Mouse (Mus musculus) stomach, embryonic 16.5 days (tissue): Measurements from ENCODE around the gene Acer2. TPM values are rescaled to one million over a fixed set of nuclear protein-coding genes. Genes with fewer than 3 reads are reported as not detected.

Experiments used
- ATAC-seq: fragments of 200-750 bp; cut with Nextera tagmentation; 2 replicates; pipeline ENCODE4 v1.8.0; 2017; ENCODE audit warnings: moderate number of reproducible peaks, moderate TSS enrichment; ENCODE audit not compliant: insufficient read depth, low FRiP score
- H3K27ac ChIP-seq: fragments of 300-500 bp; sonication (generic); 2 replicates; pipeline ENCODE4 v1.5.1; 2014; ENCODE audit warnings: low read length
- H3K27me3 ChIP-seq: fragments of 300-500 bp; sonication (generic); 2 replicates; pipeline ENCODE4 v1.6.1; 2014; ENCODE audit warnings: low read length, control low read depth, mixed read lengths; ENCODE audit not compliant: control insufficient read depth, insufficient read depth
- H3K36me3 ChIP-seq: fragments of 300-500 bp; sonication (generic); 2 replicates; pipeline ENCODE4 v1.6.1; 2014; ENCODE audit warnings: low read length; ENCODE audit not compliant: control insufficient read depth, insufficient read depth
- H3K4me1 ChIP-seq: fragments of 300-500 bp; sonication (generic); 2 replicates; pipeline ENCODE4 v1.6.1; 2014; ENCODE audit warnings: low read length, control low read depth, mixed read lengths; ENCODE audit not compliant: control insufficient read depth, insufficient read depth
- H3K4me2 ChIP-seq: fragments of 300-500 bp; sonication (generic); 2 replicates; pipeline ENCODE4 v1.6.1; 2014; ENCODE audit warnings: low read depth, low read length, mixed read lengths
- H3K4me3 ChIP-seq: fragments of 300-500 bp; sonication (generic); replicated peaks from 2 replicates; pipeline ENCODE4 v1.5.1; 2014; ENCODE audit warnings: mild to moderate bottlenecking, low read length
- H3K9ac ChIP-seq: fragments of 300-500 bp; sonication (generic); 2 replicates; pipeline ENCODE4 v1.6.1; 2014; ENCODE audit warnings: low read length
- H3K9me3 ChIP-seq: fragments of 300-500 bp; sonication (generic); replicated peaks from 2 replicates; pipeline ENCODE4 v1.6.1; 2016; ENCODE audit warnings: low read length, control low read depth; ENCODE audit not compliant: control insufficient read depth
- WGBS: fragments of 180-500 bp; shearing (Covaris S2); extraction: QIAGEN DNeasy Blood & Tissue Kit; methylation state at CpG from one replicate; pipeline ENCODE4 v1.1.7; 2014; 5-methylcytosine and 5-hydroxymethylcytosine counted together
- polyA plus RNA-seq: library from polyadenylated mRNA; unstranded; fragments of >200 nt; fragmentation: Nextera tagmentation; extraction: Ambion mirVana; gene quantifications from 2 replicates; pipeline ENCODE4 v1.2.1, GENCODE M21; 2015

Gene Acer2
- polyA plus RNA-seq, 1 experiment from 2014 or later = 22.5 TPM

GRCm38 (mm10) chr4:86882413-86882812 lies 8.2 kb downstream of the Acer2 start:
- no peak for ATAC-seq
- Histone ChIP-seq H3K4me1 (no peaks in the 10 kb centered on the region), H3K9me3 (0 out of 2 replicates have a peak, but pooled peaks cover 3% of the 10 kb centered on the region), H3K9ac (no peak overlapping the region), H3K36me3 (no peaks in the 10 kb centered on the region), H3K27ac (no peak overlapping the region), H3K27me3 (no peaks in the 10 kb centered on the region), H3K4me3 (no peak overlapping the region), H3K4me2 (no peak overlapping the region)
- WGBS = 59% methylated on average over 2 of the region's 2 CpGs

- Histone ChIP-seq H3K4me3 (no peak overlapping the region), H3K9ac (no peak overlapping the region), H3K4me2 (no peak overlapping the region), H3K9me3 (0 out of 2 replicates have a peak, but pooled peaks cover under 1% of the 10 kb centered on the region), H3K4me1 (no peaks in the 10 kb centered on the region), H3K36me3 (no peaks in the 10 kb centered on the region), H3K27ac (no peak overlapping the region), H3K27me3 (no peaks in the 10 kb centered on the region)
- no peak for ATAC-seq
- WGBS = 52% methylated on average over 4 of the region's 4 CpGs
Observed at GRCm38 (mm10) chr4:86884945-86885344, 10.7 kb downstream of the Acer2 start.

GRCm38 (mm10) chr4:86885790-86886159 lies 11.6 kb downstream of the Acer2 start:
- 38% methylated on average over 12 of the region's 12 CpGs for WGBS
- H3K9ac ChIP-seq = peak overlapping the region; percentile 37
- no peak; the same call in 1 of the 2 replicates for ATAC-seq

GRCm38 (mm10) chr4:86886160-86886878 lies 12.1 kb downstream of the Acer2 start:
- Histone ChIP-seq H3K27ac (no peak overlapping the region), H3K36me3 (no peaks in the 10 kb centered on the region), H3K4me3 (peak overlapping the region; percentile 40), H3K4me2 (peak overlapping the region; percentile 53), H3K4me1 (no peaks in the 10 kb centered on the region), H3K9me3 (no peaks in the 10 kb centered on the region), H3K27me3 (no peaks in the 10 kb centered on the region), H3K9ac (peak overlapping the region; percentile 37)
- ATAC-seq = peak; percentile 58; the same call in 1 of the 2 replicates
- WGBS = 17% methylated on average over 18 of the region's 18 CpGs

More at GRCm38 (mm10) chr4:86885790-86886159, 11.6 kb downstream of the Acer2 start:
- Histone ChIP-seq H3K4me1 (no peaks in the 10 kb centered on the region), H3K27ac (no peak overlapping the region), H3K4me3 (peak overlapping the region; percentile 40), H3K27me3 (no peaks in the 10 kb centered on the region), H3K9me3 (no peaks in the 10 kb centered on the region), H3K4me2 (peak overlapping the region; percentile 53), H3K36me3 (no peaks in the 10 kb centered on the region)

- Histone ChIP-seq H3K9me3 (no peaks in the 10 kb centered on the region), H3K36me3 (no peaks in the 10 kb centered on the region), H3K27me3 (no peaks in the 10 kb centered on the region), H3K4me2 (no peak overlapping the region), H3K9ac (no peak overlapping the region), H3K27ac (no peak overlapping the region), H3K4me3 (no peak overlapping the region), H3K4me1 (no peaks in the 10 kb centered on the region)
- no peak for ATAC-seq
- 77% methylated on average over 5 of the region's 5 CpGs for WGBS
Observed at GRCm38 (mm10) chr4:86887879-86888278, 13.7 kb downstream of the Acer2 start.

- WGBS = 73% methylated on average over 7 of the region's 7 CpGs
- H3K4me1 ChIP-seq = peaks cover 5% of the 10 kb centered on the region; the same call in 1 of the 2 replicates
- ATAC-seq = no peak
- H3K27ac ChIP-seq = no peak overlapping the region
- no peaks in the 10 kb centered on the region for H3K27me3 ChIP-seq
- no peaks in the 10 kb centered on the region for H3K36me3 ChIP-seq
- H3K9me3 ChIP-seq = no peaks in the 10 kb centered on the region
- no peak overlapping the region for H3K4me3 ChIP-seq
- H3K9ac ChIP-seq = no peak overlapping the region
- H3K4me2 ChIP-seq = no peak overlapping the region
Observed at GRCm38 (mm10) chr4:86897411-86897810, 23.2 kb downstream of the Acer2 start.

GRCm38 (mm10) chr4:86898791-86899474 lies 24.7 kb downstream of the Acer2 start:
- Histone ChIP-seq H3K9ac (no peak overlapping the region), H3K27me3 (no peaks in the 10 kb centered on the region), H3K27ac (no peak overlapping the region), H3K36me3 (no peaks in the 10 kb centered on the region), H3K9me3 (no peaks in the 10 kb centered on the region), H3K4me2 (no peak overlapping the region), H3K4me1 (peaks cover 5% of the 10 kb centered on the region; the same call in 1 of the 2 replicates), H3K4me3 (no peak overlapping the region)
- ATAC-seq = peak; percentile 80
- 23% methylated on average over 14 of the region's 14 CpGs for WGBS

- H3K9me3 ChIP-seq = no peaks in the 10 kb centered on the region
- H3K4me2 ChIP-seq = no peak overlapping the region
- no peaks in the 10 kb centered on the region for H3K36me3 ChIP-seq
- WGBS = 56% methylated on average over 6 of the region's 6 CpGs
- H3K27me3 ChIP-seq = no peaks in the 10 kb centered on the region
- no peak overlapping the region for H3K4me3 ChIP-seq
- peaks cover 5% of the 10 kb centered on the region; the same call in 1 of the 2 replicates for H3K4me1 ChIP-seq
- no peak overlapping the region for H3K9ac ChIP-seq
- no peak overlapping the region for H3K27ac ChIP-seq
- ATAC-seq = no peak
Observed at GRCm38 (mm10) chr4:86902351-86902750, 28.2 kb downstream of the Acer2 start.

GRCm38 (mm10) chr4:86904969-86905368 lies 30.8 kb downstream of the Acer2 start:
- no peaks in the 10 kb centered on the region for H3K9me3 ChIP-seq
- H3K4me1 ChIP-seq = no peaks in the 10 kb centered on the region
- no peak for ATAC-seq
- no peak overlapping the region for H3K27ac ChIP-seq
- H3K4me2 ChIP-seq = no peak overlapping the region
- WGBS = 36% methylated on average over 3 of the region's 3 CpGs
- no peak overlapping the region for H3K9ac ChIP-seq
- no peaks in the 10 kb centered on the region for H3K36me3 ChIP-seq
- H3K27me3 ChIP-seq = no peaks in the 10 kb centered on the region
- no peak overlapping the region for H3K4me3 ChIP-seq
